Mouse (Mus musculus): ENCODE results near the gene Akr1a1. TPM values are rescaled to one million over a fixed set of nuclear protein-coding genes. Genes with fewer than 3 reads are reported as not detected.

Gene Akr1a1
- total RNA-seq, 1 experiment from 2014 or later, result 649 TPM

Other genes starting within 250 kb of the Akr1a1 start
- gene Mast2, start 187.5 kb downstream of the Akr1a1 start, total RNA-seq (2021), result 38.9 and 44.3 TPM in 2 replicates
- gene Ipp, start 144.1 kb downstream of the Akr1a1 start, total RNA-seq (2021), result 13.2 and 14.5 TPM in 2 replicates
- 20.5 and 24.4 TPM in 2 replicates for gene Tmem69, start 95.7 kb downstream of the Akr1a1 start, total RNA-seq (2021)
- 87.0 and 91.7 TPM in 2 replicates for gene Gpbp1l1, start 94.0 kb downstream of the Akr1a1 start, total RNA-seq (2021)
- 10.0 and 11.0 TPM in 2 replicates for gene Ccdc17, start 55.0 kb downstream of the Akr1a1 start, total RNA-seq (2021)
- 51.1 and 51.6 TPM in 2 replicates for gene Nasp, start 23.7 kb downstream of the Akr1a1 start, total RNA-seq (2021)
- gene Prdx1, start 33.9 kb upstream of the Akr1a1 start, total RNA-seq (2021), result 546 and 672 TPM in 2 replicates
- gene Mmachc, start 56.7 kb upstream of the Akr1a1 start, total RNA-seq (2021), result 39.5 and 41.9 TPM in 2 replicates
- gene Ccdc163, start 56.8 kb upstream of the Akr1a1 start, total RNA-seq (2021), result 18.8 and 19.6 TPM in 2 replicates
- gene Tesk2, start 69.3 kb upstream of the Akr1a1 start, total RNA-seq (2021), result 4.9 and 5.1 TPM in 2 replicates
- gene Toe1, start 156.0 kb upstream of the Akr1a1 start, total RNA-seq (2021), result 18.9 and 22.0 TPM in 2 replicates
- gene Mutyh, start 156.0 kb upstream of the Akr1a1 start, total RNA-seq (2021), result 2.5 and 6.4 TPM in 2 replicates
- 6.1 and 7.0 TPM in 2 replicates for gene Hpdl, start 170.0 kb upstream of the Akr1a1 start, total RNA-seq (2021)
- 3.1 and 3.5 TPM in 2 replicates for gene Zswim5, start 225.7 kb upstream of the Akr1a1 start, total RNA-seq (2021)